Mouse (Mus musculus) adrenal gland, adult 18-20 months (tissue): Measurements from ENCODE around the gene Cdkn2d. TPM values are rescaled to one million over a fixed set of nuclear protein-coding genes. Genes with fewer than 3 reads are reported as not detected.
"Not testable (repeated sequence)": the region's sequence is repeated elsewhere in the genome, so short reads cannot be mapped to it uniquely, and the experiment has no call there.

Source experiments
- DNase-seq, 2 experiments: peaks; one replicate each; pipeline ENCODE4 v3.0.0; 2021 to 2022; ENCODE audit warnings: low spot score in 2 of 2
- total RNA-seq, 2 experiments: library from RNA; stranded (reverse); gene quantifications; 1 replicate in 1 of 2; 2 replicates in 1 of 2; pipeline ENCODE4 v1.2.3; 2021

Gene Cdkn2d
- total RNA-seq, 2 experiments from 2014 or later = 9.1 to 11.8 TPM

- no peak for DNase-seq
These were observed 28.3 kb upstream of the Cdkn2d start for GRCm38 (mm10) chr9:21319503-21319902.

DNA sequence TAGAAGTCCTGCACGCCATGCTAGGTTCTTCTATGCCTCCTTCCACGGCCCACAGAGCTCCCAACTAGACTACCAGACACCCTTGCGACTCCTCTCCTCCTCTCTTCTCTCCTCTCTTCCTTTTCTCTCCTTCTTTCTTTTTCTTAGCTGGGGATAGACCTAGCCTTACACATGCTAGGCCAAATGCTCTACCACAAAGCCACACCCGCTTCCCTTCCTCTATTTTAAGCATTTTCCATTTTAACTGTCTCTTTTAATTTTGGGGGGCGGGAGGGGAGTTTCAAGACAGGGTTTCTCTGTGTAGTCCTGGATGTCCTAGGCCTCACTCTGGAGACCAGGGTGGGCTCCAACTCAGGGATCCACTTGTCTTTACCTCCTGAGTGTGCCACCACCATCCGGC lies 27.6 kb upstream of the Cdkn2d start:
- no peak for DNase-seq

GRCm38 (mm10) chr9:21316696-21317095 lies 25.5 kb upstream of the Cdkn2d start:
- no peak for DNase-seq

- no peak for DNase-seq
These were observed 24.2 kb upstream of the Cdkn2d start for GRCm38 (mm10) chr9:21315421-21315820.

DNA sequence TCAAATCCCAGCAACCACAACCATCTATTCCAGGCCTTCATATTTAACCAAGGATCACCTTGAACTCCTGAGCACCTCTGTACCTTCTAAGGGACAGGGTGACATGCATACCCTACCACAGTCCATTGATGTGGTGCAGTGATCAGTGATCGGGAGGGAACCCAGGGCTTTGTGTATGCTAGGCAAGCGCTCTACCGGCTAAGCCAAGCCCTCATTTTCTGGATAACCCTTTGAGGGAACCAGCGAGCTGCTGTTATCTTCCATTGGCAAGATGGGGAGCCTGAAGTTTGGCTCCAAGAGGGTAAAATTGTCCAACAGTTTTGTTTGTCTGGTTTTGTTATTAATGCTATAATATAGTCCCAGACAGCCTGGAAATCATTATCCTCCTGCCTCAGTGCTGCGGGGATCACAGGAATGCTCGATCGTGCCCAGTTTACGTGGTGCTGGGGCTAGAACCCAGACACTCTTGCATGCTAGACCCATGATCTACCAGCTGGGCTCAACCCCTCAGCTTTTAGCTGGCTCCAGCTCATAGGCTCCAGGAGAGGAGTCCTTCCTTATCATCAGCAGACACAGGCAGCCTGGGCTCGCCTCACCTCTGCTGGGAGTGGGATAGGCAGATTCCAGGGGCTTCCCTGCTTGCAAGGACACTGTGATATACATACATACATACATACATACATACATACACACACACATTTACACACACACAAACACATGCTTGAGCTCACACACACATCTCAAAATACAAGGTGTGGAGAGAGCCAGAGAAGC lies 23.3 kb upstream of the Cdkn2d start:
- no peak for DNase-seq

DNA sequence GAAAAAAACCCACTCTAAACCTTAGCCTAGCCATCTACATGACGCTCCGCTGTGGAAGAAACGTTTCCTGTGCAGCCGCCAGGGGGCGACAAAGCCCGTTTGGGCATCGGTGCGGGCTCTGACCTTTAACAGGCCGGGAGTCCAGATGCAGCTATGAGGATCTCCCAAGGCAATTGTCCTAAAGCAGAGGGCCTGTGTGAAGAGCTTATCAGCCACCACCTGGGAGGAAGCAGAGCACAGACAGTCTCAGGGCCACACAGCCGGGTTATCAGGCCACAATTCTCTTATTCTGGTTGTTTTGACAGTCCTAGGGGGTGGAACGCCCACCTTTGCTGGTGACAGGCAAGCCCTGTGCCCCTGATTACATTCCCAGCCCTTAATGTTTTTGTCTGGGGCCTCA lies 22.2 kb upstream of the Cdkn2d start:
- peak; percentile 93 to 98 for DNase-seq

- DNase-seq = no peak
These were observed 20.9 kb upstream of the Cdkn2d start, which contains the start of gene Ap1m2 for GRCm38 (mm10) chr9:21312134-21312533. Gene Ap1m2, minus strand, starts transcription at chr9:21312337.

GRCm38 (mm10) chr9:21311695-21312094 lies 20.5 kb upstream of the Cdkn2d start:
- DNase-seq = no peak

DNA sequence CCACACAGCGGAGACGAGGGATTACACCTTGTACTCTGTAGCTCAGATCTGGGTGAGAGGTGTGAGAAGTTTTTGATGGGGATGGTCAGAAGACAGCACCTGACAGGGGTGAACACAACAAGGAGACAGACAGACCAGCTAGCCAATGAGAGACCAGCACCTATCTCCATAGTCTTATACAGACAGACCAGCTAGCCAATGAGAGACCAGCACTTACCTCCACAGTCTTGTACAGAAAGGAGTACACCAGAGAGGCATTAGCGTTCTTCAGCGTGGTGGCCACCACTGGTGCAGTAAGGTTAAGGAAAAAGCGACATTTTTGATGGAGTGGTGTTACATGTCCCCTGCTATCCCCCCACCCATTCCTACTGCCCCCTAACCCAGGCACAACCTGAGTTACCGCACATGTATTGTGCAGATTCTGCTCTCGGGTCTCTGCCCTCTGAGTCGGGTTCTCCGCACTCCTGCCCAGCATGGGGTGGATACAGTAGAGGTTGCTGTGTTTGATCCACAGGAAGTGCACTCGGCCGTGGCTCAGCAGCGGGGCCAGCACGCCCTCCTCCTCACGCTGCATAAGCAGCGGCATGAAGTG lies 18.0 kb upstream of the Cdkn2d start:
- no peak for DNase-seq

GRCm38 (mm10) chr9:21305065-21305464 lies 13.9 kb upstream of the Cdkn2d start:
- no peak for DNase-seq

DNA sequence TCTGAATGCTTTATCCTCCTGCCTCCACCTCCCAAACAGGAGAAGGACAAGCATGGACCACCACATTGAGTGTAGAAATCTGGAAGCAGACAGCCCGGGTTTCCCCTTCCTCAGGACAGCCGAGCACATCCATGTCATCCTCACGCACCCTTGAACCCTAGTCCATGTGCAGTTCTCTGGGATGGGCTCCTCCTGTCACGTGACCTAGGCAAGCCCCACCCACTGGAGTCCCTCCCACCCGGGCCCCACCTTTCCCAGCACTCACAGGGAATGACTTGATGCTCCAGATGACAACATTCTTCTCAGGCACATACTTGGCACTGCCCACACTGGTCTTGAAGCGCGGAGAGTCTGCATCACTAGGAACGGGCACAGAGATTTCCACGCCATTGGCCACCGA lies 7.8 kb upstream of the Cdkn2d start:
- DNase-seq = no peak

- DNase-seq = no peak
These were observed 1.1 kb upstream of the Cdkn2d start for GRCm38 (mm10) chr9:21292271-21292670.

DNA sequence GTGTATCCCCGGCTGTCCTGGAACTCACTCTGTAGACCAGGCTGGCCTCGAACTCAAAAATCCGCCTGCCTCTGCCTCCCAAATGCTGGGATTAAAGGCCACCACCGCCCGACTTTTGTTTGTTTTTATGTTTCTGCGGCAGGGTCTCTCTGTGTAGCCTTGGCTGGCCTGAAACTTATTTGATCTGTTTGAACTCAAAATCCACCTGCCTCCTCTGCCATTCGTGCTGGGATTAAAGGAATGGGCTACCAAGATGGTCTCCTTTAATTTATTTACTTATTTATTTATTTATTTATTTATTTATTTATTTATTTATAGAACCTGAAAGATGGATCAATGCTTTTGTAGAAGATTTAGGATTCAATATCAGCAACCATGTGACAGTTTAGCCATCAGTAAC lies 661 bp upstream of the Cdkn2d start:
- not testable (repeated sequence) for DNase-seq

DNA sequence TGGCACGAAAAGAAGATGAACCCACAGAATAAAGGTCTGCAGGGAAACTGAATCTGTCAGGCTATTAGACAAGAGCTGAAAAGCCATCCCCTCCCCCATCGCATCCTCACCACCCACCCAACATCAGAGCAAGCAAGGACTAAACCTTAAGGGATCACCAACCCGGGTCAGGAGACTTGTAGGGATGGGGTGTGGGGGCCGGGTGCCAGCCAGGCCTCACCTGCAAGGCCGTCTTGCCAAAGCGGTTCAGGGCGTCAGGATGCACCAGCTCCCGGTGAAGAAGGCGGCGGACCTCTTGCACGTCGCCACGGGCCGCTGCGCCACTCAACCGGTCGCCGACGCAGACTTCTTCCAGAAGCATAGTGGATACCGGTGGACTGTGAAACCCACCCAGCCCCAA lies 618 bp downstream of the Cdkn2d start:
- no peak for DNase-seq

- no peak for DNase-seq
These were observed 1.9 kb downstream of the Cdkn2d start for GRCm38 (mm10) chr9:21289337-21289671.

DNA sequence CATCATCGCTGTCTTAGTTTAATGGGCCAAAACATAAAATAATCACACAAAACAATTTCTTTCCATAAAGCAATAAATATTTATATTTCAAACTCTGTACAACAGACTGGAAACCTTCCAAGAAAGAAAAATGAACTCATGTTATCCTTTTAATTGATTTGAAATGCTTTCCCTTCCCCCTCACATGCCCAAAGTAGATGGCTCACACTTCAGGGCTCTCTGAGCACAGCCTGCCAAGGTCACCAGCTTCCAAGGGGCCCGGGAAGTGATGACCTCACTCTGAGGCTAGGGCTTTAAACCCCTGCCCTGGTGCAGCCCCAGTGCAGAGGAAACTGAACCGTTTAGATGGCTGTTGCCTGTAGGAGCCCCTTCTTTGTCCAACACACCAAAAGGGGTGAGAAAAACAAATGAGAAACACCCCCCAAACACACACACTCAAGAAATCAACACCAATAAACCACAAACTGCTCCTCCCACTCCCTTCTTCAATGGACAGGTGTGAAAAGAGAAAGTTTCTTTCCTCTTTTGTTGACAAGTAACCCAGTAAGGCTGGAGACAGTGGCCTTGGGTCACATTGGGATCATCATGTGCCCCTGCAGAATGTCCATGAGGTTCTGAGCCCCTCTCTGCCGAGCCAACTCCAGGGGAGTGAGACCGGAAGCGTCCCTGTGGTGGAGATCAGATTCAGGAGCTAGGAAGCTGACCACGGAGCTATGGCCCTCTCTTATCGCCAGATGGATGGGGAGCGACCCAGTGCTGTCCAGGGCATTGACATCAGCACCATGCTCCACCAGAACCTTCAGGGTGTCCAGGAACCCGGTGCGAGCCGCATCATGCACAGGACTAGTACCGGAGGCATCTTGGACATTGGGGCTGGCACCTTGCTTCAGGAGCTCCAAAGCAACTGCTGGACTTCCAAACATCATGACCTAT lies 2.5 kb downstream of the Cdkn2d start:
- peak; percentile 38 to 39 for DNase-seq

DNA sequence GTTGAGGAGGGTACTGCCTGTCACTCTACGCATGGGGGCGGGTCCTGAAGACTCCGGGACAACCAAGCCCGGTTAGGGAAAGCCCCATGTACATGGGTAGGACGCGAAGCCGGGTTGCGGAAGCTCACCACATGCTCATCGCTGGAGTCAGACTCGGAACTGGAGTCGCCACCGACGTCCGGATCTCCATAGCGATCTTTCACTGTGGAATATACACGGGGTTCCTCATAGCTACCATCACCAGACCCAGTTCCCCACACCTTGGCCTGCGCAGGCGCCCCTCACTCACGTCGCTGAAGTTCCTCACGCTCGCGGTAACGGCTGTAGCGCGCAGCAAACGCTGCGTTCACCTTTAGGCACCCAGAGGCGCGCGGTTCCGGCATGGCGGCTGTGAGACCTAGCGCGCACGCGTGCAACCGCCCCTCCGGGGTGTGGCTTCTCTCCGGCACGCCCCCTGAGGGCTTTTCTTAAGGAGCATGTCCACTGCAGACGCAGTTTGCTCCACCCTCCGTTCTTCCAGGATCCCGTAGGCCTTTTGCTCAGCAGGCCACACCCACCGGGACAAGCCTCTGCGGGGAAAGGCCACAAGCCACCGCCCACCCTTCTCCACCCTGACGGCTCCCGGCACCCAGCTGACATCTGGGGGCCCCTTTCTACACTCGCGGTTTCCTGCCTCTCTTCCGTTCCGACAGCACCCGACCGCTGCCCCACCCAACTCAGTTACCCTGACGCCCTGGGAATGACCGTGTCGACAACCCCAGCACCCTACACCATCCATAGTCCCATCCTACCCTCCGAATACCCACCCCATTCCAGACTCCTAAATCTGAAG lies 3.4 kb downstream of the Cdkn2d start, which contains the start of gene Kri1:
TSS of gene Kri1 (minus strand) at position 399 of the 832 bp plus-strand sequence.
- DNase-seq = peak; percentile 94 to 97

GRCm38 (mm10) chr9:21286753-21287152 lies 4.5 kb downstream of the Cdkn2d start:
- DNase-seq = no peak

- DNase-seq = no peak
These were observed 7.2 kb downstream of the Cdkn2d start for GRCm38 (mm10) chr9:21283994-21284393.

DNA sequence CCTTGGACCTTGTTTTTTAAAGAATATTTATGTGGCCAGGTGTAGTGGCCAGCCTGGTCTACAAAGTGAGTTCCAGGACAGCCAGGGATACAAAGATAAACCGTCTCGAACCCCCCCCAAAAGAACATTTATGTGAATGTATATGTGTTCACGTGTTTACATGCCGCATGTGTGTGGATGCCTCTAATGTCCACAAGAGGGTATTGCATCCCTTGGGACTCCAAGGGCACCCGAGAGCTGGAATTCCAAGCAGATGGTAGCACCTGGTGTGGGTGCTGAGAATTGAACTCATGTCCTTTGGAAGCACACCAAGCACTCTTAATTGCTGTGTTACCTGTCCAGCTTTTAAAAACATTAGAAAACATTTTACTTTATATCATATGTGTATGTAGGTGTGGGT lies 7.6 kb downstream of the Cdkn2d start:
- DNase-seq = no peak

DNA sequence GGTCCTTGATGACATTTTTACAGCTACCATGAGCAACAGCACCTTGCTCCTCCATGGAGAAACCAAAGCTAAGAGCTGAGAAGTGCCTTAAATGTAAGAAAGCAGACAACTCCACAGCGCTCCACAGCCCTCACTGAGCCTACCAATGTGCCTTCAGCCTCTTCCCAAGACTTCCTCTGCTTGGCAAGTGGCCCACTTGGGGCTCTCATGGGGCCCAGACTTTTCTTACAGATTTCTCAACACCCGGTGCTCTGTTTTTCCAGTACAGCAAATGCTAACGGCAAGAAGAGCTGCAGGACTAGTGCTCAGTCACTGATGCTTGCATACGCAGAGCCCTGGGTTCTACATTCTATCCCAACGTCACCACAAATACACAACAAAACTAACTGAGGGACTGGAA lies 13.4 kb downstream of the Cdkn2d start:
- no peak for DNase-seq
